Mouse (Mus musculus): ENCODE results near the gene Bace2. TPM values are rescaled to one million over a fixed set of nuclear protein-coding genes. Genes with fewer than 3 reads are reported as not detected.

The Bace2 gene
- polyA plus RNA-seq (2015; fragmentation: Illumina TruSeq; extraction: RNeasy Lipid Tissue Mini Kit (QIAGEN cat#74804); ENCODE audit: low read depth, low replicate concordance): 2.5 TPM

GRCm38 (mm10) chr16:97356499-97357187 lies at the start of gene Bace2:
Gene Bace2 (plus strand): TSS chr16:97356742.

GRCm38 (mm10) chr16:97462481-97463181 lies 106.1 kb downstream of the Bace2 start, which contains the start of gene Mx1:
Gene Mx1 (minus strand): TSS chr16:97462907.

Other genes with a start within 250 kb of the Bace2 start
- gene Dscam, start 186.0 kb upstream of the Bace2 start, polyA plus RNA-seq (2015; fragmentation: Illumina TruSeq; extraction: RNeasy Lipid Tissue Mini Kit (QIAGEN cat#74804); ENCODE audit: low read depth, low replicate concordance): 24.4 TPM
- gene Mx1, start 106.2 kb downstream of the Bace2 start, polyA plus RNA-seq (2015; fragmentation: Illumina TruSeq; extraction: RNeasy Lipid Tissue Mini Kit (QIAGEN cat#74804); ENCODE audit: low read depth, low replicate concordance): 1.2 TPM
- gene Fam3b, start 158.1 kb downstream of the Bace2 start, polyA plus RNA-seq (2015; fragmentation: Illumina TruSeq; extraction: RNeasy Lipid Tissue Mini Kit (QIAGEN cat#74804); ENCODE audit: low read depth, low replicate concordance): not detected

Data from brain, adult 10 weeks (tissue).